ENCODE assay signal across 9 mouse cellular contexts in the genomic region with DNA sequence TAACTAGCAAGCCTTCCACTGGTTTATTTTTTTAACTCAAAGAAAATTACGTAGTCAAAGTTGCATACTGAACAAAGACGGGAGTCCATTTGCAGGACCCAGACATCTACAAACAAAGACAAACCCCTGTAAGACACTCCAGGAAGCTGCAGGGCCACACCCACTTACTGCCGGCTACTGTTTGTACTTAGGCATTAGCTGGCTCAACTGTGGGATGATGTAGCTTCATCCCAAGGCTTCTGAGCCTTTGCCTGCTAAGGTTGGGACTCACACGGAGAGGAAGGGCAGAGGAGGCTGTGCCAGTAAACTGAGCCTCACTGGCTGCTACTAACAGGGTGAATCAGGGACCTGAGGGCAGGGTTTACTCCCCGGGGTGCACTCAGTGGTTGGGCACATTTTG.
A peak's percentile ranks its signal among the peaks of the same experiment; 100 is the strongest.
DNase-seq lines count a peak whose midpoint lies in the region; ATAC-seq lines count a peak whose summit lies in the region.
"Had no signal": no experiment of that assay in that cellular context is flagged by ENCODE, and none has a peak within 500 bp of the region (broad histone marks: within the 10 kb centered on the region; RNA-seq: fewer than 3 reads in every experiment).

No protein-coding gene starts in this region.

- no peak for ATAC-seq in limb, embryonic 15.5 days (ENCODE audit: insufficient number of reproducible peaks, low FRiP score, low TSS enrichment, low read depth)

- no peak overlapping the region for H3K4me3 ChIP-seq in limb, embryonic 15.5 days
- H3K4me3 ChIP-seq: erythroblast, embryonic 14.5 days had no signal

- H3K27ac ChIP-seq in limb, embryonic 15.5 days: peak overlapping the region; percentile 54

- no peaks in the 10 kb centered on the region for H3K36me3 ChIP-seq in limb, embryonic 15.5 days

- peak; percentile 37 to 78 for DNase-seq in adrenal gland, adult (ENCODE audit: inconsistent age in 2 of 2, low spot score in 1 of 2)
- no peak for DNase-seq in adrenal gland, postnatal 4 days (ENCODE audit: low spot score in 2 of 2)
- DNase-seq in embryo, embryonic 10.5 days (ENCODE audit: low spot score): peak; percentile 48
- DNase-seq in heart, postnatal 4 days: peak; percentile 46
- peak; percentile 40 for DNase-seq in retina, postnatal 1 day
- no peak for DNase-seq in layer of hippocampus, postnatal 10 days (ENCODE audit: low spot score in 2 of 2)
- no peak for DNase-seq in cerebellum, adult 9-11 months

- H3K9ac ChIP-seq in limb, embryonic 15.5 days: no peak overlapping the region

- no peaks in the 10 kb centered on the region for H3K27me3 ChIP-seq in limb, embryonic 15.5 days

- no peaks in the 10 kb centered on the region for H3K9me3 ChIP-seq in limb, embryonic 15.5 days

- H3K4me1 ChIP-seq in limb, embryonic 15.5 days: peaks cover 51% of the 10 kb centered on the region

- WGBS in limb, embryonic 15.5 days: 26% methylated on average over 5 of the region's 5 CpGs

- H3K4me2 ChIP-seq in limb, embryonic 15.5 days: no peak overlapping the region

Comparison
In these comparisons a context has a peak if more than half of its experiments do, and no peak if none do; other contexts are left out.
1. DNase-seq: peak in adrenal gland, adult (2 of 2), embryo, embryonic 10.5 days (single experiment), heart, postnatal 4 days (single experiment) and retina, postnatal 1 day (single experiment); none in adrenal gland, postnatal 4 days (0 of 2), layer of hippocampus, postnatal 10 days (0 of 2) and cerebellum, adult 9-11 months (single experiment).